Mouse (Mus musculus) retina, postnatal 1 day (tissue): ENCODE measurements around the gene Rho.

Experiments
- DNase-seq: peaks from one replicate; pipeline ENCODE4 v3.0.0-alpha.2; 2012

The Rho gene

DNA sequence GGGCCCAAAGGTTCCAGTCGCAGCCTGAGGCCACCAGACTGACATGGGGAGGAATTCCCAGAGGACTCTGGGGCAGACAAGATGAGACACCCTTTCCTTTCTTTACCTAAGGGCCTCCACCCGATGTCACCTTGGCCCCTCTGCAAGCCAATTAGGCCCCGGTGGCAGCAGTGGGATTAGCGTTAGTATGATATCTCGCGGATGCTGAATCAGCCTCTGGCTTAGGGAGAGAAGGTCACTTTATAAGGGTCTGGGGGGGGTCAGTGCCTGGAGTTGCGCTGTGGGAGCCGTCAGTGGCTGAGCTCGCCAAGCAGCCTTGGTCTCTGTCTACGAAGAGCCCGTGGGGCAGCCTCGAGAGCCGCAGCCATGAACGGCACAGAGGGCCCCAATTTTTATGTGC is at the start of gene Rho:
Gene Rho (plus strand): TSS at position 110 of the 400 bp plus-strand sequence.
- peak; percentile 44 for DNase-seq

DNA sequence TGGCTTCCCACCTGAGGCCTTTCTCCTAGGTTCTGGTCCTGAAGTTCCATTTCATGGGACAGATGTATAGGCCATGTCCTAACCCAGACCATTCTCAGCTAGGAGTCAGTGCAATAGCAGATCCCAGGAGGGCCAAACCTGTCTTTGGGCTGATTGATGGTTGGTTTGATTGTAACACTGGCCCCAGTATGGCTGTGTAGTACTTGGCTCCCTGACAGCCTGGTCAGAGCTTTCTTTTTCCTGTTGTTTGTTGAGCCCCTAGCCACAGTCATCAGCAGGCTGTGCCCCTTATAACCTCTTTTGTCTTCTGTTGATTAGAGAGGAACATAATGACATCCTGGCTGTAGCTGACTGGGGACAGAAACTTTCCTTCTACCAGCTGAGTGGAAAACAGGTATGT is 47.5 kb upstream of the Rho start:
- DNase-seq = no peak

DNA sequence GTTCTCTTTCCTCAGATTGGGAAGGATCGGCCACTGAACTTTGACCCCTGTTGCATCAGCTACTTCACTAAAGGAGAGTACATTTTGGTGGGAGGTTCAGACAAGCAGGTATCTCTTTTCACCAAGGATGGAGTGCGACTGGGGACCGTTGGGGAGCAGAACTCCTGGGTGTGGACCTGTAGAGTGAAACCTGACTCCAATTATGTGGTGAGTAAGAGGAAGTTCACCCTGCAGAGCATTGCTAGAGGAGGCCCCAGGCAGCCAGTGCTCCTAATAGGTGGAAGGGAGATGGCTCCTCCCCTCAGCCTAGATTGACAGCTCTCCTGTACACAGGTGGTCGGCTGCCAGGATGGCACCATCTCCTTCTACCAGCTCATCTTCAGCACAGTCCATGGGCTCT is 44.7 kb upstream of the Rho start:
- DNase-seq = no peak

DNA sequence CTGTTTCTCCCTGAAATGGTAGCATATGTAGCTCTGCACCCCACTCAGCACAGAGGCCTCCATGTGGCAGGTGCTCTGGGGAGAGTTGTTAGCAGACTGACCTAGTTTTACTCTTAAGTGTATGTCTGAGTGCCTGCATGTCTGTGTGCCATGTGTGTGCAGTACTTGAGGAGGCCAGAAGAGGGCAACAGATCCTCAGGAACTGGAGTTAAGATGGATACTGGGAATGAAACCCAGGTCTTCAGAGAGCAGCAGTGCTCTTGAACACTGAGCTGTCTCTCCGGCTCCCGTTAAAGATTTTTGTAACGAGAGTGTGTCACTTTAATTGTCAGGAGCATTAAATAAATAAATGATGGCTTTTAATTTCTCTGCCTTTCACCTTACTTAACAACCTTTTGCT is 43.3 kb upstream of the Rho start:
- peak; percentile 60 for DNase-seq

DNA sequence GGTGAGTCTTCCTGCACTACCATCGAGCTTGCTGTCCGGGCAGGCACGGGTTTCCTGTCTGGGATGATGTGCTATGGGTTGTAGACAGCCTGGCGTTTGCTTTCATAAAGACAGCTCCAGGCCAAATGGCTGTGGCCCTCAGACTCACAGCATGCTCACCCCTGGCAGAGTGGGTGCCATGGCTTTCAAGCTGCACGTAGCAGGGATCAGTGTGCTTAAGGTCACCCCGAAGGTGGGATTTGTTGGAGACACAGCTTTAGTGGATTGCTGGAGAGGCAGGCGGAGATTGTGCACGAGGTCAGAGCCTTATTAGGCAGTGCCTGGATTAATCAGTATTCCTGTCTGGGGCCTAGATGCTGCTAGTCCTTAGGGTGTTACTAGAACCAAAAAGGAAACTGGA is 40.9 kb upstream of the Rho start:
- peak; percentile 55 for DNase-seq

DNA sequence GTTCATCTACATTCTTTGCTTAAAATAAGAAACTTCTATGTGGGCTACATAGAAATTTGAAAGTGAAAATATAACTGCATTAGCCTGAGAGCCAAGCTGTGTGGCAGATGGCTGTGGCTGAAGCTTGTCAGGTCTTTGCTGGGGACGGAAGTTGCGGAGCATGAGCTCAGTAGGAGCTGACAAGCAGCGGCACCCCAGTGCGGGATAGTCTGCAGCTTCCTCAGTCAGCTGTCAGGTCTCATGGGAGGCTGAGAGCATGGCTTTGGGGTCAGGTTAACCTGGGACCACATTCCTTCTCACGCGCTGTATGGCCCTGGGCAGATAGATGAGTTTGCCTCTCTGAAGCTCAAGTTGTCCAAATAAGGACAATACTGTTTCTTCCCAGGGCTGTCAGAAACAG is 40.5 kb upstream of the Rho start:
- peak; percentile 51 for DNase-seq

DNA sequence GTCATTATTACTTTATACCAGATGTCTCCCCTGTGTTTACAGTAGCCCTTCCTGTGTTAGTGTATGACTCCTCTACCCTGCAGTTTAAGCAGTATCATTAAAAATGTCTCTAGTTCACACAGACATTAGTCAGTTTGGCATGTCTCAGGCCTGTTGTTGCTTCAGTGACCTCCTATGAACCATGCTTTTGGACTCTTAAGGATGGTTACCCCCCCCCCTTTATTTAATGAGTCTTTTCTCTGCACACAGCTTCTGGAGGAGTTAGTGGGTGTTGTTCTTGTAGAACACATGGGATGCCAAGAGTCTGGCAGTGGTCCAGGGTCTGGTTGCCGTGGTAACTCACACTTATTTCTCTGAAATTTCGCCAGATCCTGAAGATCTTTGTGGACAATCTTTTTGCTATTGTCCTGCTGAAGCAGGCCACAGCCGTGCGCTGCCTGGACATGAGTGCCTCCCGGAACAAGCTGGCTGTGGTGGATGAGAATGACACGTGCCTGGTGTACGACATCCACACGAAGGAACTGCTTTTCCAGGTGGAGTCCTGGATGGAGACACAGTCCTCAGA is 40.0 kb upstream of the Rho start:
- DNase-seq = no peak

DNA sequence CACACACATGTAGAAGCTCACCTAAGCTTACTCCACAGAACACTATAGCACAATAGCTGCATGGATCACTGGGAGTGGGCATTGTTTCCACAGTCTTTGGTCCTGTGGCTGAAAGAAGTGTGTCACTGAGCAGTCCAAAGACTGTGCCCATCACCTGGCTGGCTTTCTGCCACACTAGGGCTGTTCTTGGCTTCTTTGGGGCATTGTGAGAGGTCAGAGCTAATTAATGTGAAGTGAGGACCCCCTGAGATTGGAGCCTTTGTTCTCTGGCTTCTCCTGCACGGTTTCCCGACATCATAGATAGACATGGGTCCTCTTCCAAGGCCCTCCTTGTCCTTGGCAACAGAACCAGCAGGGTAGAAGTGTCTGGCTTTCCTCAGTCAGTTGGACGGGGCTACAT is 39.2 kb upstream of the Rho start:
- no peak for DNase-seq

DNA sequence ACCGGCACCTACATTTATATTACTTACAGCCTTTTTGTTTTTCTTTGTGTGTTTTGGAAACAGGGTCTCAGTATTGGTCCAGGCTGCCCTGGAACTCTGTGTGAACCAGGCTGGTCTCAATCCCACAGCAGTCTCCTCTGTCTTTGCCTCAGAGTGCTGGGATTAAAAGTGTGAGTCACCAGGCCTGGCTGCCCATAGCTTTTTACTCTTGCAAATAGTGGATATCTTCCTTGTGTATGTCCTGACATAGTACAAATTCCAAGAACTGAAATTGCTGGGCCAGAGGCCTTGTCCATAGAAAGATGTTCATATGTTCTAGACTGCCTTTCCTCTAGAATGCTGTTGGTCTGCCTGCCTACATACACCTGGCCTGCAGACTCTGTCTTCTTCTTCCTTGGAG is 35.2 kb upstream of the Rho start:
- no peak for DNase-seq

DNA sequence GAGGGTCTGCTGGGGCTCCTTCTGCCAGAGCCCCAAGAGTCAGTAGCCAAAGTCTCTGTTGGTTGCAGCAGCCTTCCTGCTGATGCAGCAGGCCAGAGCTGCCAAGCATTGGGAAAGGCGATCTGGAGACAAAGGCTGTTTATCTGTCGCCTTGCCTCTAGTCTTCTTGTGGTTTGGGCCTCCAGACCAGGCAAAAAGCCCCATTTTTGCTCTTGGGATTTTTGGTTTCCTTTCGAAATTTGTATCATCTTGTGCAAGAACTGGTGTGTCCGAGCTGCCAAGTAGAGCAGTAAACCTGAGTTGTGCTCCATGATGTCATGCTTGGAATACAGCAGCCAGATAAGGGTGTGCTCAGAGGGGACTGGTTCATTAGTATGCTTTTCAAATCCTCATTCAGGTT is 34.4 kb upstream of the Rho start:
- DNase-seq = no peak

DNA sequence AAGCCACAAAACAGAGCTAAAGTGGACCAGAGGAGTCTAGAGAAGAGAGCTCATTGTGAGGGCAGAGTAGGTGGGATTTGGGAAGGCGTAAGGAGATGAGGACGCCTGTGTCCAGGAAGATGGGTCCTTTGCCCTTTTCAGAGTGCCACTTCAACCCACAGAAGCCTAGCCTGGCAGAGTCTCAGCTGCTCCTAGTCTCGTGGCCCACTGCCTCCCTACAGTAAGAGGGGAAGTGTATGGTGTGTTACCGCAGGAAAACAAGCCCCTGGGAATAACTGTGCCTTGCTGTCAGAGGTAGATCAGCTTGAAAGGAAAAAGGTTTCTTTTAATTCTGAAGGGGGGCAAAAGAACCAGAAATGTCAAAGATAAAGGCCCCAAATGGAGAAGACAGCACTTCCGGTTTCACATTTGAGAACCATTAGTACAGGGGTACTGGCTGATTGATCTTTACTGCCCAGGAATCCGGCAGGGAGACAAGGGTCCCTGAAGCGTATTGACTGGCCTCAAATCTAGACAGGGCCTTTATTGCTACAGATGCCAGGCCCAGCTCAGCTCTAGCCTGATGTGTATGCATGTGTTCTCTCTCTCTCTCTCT is 33.5 kb upstream of the Rho start:
- no peak for DNase-seq

DNA sequence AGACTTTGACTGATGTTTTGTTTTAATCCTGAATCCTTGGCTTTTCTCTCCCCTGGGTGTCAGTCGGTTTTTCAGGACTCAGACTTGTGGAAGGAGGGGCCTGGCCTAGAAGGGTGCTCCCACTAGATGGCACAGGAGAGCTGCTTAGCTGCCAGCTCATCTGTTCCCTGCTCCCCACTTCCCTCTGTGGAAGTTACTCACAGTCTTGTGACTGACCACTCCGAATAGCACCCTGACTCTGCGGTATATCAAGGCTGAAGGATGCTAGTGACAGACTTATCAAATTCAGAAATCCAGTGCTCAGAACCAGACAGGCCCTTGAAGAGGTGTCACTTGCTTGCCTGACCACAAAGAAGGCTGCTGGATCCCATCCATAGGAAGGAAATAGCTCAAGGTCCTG is 30.5 kb upstream of the Rho start:
- peak; percentile 68 for DNase-seq

DNA sequence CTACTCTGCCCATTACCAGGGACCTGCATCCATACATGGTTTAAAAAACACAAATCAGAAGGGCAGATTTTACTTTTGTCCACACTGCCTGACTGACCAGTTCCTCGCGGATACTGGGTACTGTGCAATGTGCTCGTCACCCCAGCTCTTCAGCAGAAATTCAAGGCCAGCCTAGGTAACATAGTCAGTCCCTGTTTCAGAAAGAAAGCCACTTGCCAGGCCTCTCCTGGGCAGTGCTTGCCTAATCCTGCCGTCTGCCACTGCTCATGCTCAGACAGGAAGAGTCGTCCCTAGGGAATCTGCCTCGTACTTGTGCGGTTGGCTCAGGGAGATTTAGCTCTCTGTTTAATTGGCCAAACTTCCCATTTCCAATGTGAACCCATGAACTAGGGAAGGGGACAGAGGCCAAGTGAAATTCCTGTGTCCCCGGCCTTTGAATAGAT is 30.0 kb upstream of the Rho start:
- no peak for DNase-seq

DNA sequence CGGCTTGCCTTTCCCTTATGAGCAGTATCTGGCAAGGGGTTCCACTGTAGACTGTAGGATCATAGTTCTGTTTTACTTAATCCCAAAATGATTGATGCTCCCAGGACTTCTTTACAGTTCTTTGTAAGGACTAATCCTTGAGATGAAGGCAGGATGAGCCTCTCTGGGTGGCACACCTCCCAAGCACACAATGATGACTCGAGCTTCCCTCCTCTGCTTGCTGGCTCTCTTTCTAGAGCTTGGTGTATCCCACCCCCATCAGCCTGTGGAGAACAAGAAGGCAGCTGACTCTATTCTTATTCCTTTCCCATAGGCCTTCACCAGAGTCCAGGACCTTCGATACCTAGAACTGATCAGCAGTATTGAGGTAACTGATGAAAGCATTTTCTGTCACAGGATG is 29.0 kb upstream of the Rho start:
- no peak for DNase-seq

DNA sequence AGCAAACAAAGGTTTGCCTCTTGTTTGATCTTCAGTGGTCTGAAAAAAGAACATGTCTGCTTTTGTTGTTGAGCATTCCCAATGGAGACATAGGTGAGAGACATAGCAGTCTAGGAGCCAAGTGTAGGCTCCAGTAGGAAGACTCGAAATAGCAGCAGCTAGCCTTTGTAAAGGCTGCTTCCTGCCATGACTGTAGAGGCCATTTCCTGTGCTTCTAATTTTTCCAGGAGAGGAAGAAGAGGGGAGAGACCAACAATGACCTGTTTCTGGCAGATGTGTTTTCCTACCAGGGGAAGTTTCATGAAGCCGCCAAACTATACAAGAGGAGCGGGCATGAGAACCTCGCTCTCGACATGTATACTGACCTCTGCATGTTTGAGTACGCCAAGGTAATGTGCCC is 26.0 kb upstream of the Rho start:
- DNase-seq = no peak

DNA sequence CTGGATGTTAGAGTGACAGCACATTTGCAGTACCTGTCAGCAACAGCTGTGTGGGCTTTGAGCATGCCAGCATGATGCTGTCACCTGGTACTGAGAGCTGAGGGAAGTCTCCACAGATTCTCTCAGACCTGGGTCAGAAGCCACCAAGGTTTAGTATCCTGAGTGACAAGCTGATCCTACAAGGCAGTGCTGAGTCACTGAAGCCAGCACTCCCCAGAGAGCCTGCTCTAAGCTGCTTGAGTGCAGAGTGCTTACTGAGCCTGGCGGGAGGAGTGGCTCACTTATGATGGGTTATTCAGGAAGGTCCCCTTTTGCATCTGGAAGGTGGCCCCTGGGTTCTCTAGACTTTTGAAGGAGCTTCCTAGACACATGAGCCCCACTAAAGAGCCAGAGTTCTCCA is 25.1 kb upstream of the Rho start:
- DNase-seq = no peak

DNA sequence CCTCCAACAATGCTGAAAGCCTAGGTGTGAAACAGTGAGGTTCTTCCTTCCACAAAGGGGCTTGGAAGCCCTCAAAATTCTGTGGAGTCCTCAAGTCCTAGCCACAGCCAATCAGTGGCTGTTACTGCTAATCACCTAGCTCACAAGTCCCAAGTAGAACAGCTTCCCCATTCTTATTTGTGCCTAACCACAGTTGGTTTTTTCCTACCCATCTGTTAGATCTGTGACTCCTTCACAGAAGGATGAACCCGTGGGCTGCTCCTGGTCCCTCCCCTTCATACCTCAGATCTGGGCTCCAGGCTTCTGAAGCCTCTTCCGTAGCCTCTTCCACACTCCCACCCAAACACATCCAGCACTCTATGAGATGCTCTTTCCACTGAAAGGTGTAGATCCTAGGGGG is 24.7 kb upstream of the Rho start:
- DNase-seq = no peak

DNA sequence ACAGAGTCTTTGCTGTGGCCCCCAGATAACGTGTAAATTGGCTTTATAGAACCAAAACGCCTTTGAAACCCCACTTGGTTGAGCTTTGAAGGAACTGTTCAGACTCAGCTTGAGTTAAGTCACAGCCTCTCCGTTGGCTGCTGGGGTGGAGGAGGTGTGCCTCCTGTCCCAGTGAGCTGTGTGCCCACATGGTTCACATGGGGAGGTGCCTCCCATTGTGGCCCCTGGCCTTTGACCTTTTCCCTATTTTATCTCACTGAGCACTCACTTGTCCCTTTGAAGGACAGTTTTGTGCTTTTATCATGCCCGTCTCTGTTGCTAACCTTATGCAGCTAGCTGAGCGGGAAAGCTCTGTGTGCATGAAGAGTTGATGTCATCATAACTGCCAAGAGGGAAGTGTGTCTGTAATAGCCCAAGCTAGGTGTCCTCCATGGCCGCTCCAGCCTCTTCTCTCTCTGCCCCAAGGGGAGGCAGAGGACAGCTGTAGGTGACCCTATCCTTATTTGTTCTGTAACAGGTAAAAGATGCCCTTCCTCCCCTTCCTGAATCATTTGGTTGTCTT is 23.0 kb upstream of the Rho start:
- DNase-seq = no peak

DNA sequence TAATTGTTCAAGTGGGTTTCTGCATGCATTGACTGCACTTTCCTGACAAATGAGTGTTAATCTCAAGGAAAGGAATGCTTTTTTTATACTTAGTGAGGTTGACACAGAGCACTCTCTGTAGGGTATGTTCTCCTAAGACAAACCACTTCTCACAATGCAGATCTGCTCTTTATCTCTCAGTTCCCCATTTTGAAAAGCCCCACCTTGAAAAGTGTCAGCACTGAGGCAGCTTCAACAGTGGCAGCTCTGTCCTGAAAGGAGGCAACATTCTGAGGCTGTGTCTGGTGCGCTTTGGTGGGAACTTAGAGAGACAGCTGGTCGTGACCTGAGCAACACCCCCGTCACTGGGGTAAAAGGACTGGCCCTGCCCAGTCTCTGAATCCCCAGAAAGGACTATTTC is 22.5 kb upstream of the Rho start:
- no peak for DNase-seq

DNA sequence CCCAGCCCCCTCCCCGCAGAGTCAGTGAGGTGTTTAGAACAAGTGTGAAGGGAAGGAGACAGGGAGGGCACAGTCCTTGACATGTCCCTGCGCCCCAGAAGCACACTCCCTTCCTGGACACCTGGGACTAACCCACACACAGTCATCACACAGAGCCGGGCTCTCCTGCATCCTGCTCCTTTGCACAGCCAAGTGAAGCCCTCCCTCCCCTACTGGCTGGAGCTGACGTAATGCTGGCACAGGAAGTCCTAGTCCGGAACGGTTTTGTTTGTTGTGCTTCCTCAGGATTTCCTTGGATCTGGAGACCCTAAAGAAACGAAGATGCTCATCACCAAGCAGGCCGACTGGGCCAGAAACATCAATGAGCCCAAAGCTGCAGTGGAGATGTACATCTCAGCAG is 21.6 kb upstream of the Rho start:
- DNase-seq = no peak

DNA sequence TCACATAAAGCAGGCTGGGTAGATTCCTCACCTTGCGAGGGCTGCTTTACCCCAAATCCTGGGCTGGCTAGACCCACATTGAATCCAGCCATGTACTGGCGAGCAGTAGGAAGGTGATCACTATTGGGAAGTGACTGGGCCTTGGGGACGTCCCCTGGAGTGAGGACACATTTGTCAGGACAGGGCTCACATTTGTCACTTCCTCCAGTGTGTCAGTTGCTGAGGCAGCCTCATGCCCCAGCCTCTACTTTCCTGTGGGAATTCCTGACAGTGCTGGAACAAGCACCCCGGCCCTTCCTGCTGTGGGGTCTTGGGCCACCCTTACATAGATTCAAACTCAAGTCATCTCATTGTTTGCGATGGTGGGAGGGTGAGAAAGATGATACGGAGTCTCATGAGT is 19.8 kb upstream of the Rho start:
- DNase-seq = no peak

DNA sequence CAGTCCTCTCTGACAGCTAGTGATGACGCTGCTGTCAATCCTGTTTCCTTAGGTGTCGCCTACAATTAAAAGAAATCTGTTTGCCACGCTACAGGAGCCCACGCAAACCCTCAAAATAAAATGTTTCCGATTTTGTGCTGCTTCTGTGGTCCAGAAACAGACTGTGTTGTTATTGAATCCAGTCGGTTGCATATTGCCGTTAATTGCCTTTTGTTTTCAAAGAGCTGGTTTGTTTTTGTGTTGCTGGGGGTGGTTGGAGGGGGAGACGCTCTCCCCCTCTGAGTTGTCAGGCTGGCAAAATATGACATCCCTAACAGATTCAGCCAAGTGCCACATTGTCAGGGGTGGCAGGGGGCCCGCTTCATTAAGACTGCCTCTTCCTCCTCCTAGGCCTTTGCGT is 18.1 kb upstream of the Rho start:
- peak; percentile 57 for DNase-seq

DNA sequence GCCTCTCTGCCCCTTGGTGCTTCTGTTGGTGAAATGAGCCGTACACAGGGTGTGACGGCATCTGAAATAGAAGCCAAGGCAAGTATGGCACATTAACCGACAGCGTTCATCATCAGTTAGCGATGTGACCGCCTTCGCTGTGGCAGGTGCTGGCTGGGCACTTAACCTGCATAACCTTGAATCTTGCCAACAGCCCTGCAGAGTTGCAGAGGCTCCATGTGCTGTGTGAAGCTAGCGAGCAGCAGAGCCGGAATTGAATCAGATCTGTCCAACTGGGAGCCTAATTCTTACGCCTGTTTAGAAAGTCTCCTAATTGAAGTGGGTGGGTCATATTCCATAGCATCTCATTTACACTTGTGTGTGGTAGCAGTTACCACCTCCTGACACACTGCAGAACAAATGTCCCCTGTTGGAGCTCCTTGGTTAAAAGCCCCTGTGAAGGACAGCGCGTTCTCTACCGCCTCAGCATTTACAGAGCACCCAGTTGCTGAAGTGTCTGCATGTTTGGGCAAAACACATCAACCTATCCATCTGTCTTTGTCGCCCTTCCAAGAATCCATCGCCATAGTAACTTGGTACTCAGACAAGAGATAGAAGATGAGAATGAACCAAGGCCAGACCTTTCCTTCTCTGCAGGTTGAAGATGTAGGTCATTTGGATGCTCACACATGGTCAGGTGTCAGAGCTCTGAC is 16.9 kb upstream of the Rho start:
- no peak for DNase-seq

DNA sequence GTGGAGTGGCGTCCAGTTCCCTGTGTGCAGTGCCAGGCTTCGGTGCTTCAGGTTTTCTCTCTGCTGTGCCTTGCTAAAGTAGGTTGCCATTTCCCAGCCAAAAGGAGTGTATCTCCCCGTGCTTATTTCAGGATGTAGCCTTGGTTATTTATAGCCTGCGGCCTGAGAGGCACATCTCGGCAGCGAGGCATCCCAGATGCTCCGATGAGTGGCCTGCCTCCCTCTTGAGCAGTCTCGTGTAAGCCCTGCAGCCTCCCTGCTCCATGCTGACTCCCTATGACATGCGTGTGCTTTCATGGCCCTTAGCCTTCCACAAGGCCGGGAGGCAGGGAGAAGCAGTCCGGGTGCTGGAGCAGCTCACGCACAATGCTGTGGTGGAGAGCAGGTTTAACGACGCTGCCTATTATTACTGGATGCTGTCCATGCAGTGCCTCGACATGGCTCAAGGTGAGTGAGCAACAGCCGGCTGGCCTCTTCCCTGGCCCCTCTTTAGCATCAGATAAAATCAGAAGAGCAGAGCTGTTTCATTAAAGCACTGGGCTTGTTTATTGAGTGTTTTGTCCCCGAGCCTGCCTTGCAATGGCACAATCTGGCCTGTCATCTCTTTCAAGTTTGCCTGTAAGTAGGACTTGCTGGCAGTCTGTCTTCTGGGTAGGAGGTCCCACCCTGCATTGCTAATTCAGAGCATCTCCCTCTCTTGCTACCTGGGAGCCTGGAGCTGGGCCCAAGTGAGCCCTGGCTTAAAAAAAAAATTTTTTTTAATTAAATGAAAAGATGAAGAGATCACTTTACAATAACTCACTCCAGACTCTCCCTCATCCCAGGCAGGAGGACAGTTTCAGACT is 15.7 kb upstream of the Rho start:
- peak; percentile 25 for DNase-seq
